Mouse (Mus musculus) left cerebral cortex, adult 18-20 months (tissue): ENCODE data around the gene H1fnt. TPM values are rescaled to one million over a fixed set of nuclear protein-coding genes. Genes with fewer than 3 reads are reported as not detected.

Experiments
- DNase-seq, 2 experiments: peaks; one replicate each; pipeline ENCODE4 v3.0.0; 2021 to 2022; ENCODE audit warnings: low spot score in 2 of 2, mixed read lengths in 1 of 2
- long read RNA-seq, 2 experiments: library from polyadenylated mRNA; stranded (forward); transcript quantifications; one replicate each; pipeline ENCODE4 v2.0.0; 2021
- total RNA-seq, 2 experiments: library from RNA; stranded (reverse); gene quantifications; 2 replicates each; pipeline ENCODE4 v1.2.3; 2021

H1fnt gene
- total RNA-seq: not detected
- long read RNA-seq, experiment 1: 0 reads
- long read RNA-seq, experiment 2: 0 reads

GRCm38 (mm10) chr15:98257193-98257592 is at the start of gene H1fnt:
H1fnt (minus strand) TSS chr15:98257293.
- no peak for DNase-seq

GRCm38 (mm10) chr15:98295628-98296551 is 38.8 kb upstream of the H1fnt start, which contains the start of gene Zfp641:
Zfp641 (minus strand) TSS chr15:98296161.
- peak; percentile 49 to 68 for DNase-seq

GRCm38 (mm10) chr15:98293651-98294050 is 36.6 kb upstream of the H1fnt start:
- DNase-seq: no peak

GRCm38 (mm10) chr15:98288566-98288965 is 31.5 kb upstream of the H1fnt start:
- DNase-seq: no peak

- DNase-seq: no peak
These were observed 29.3 kb upstream of the H1fnt start for GRCm38 (mm10) chr15:98286418-98286817.

- no peak for DNase-seq
These were observed 683 bp upstream of the H1fnt start for GRCm38 (mm10) chr15:98257776-98258175.

GRCm38 (mm10) chr15:98256271-98256670 is 822 bp downstream of the H1fnt start:
- DNase-seq: no peak

- DNase-seq: no peak
These were observed 21.7 kb downstream of the H1fnt start for GRCm38 (mm10) chr15:98235442-98235841.

GRCm38 (mm10) chr15:98234350-98234749 is 22.7 kb downstream of the H1fnt start, which contains the start of gene Olfr286:
Olfr286 (minus strand) TSS chr15:98234450.
- DNase-seq: no peak

GRCm38 (mm10) chr15:98226096-98226495 is 31.0 kb downstream of the H1fnt start:
- DNase-seq: no peak

- DNase-seq: no peak
These were observed 31.5 kb downstream of the H1fnt start for GRCm38 (mm10) chr15:98225610-98226009.

GRCm38 (mm10) chr15:98222377-98222776 is 34.7 kb downstream of the H1fnt start:
- DNase-seq: no peak

GRCm38 (mm10) chr15:98220877-98221276 is 36.2 kb downstream of the H1fnt start, which contains the start of the genes Gm44579 and Olfr287:
Gm44579 (minus strand) TSS chr15:98220977.
Olfr287 (minus strand) TSS chr15:98221056.
- no peak for DNase-seq

- no peak for DNase-seq
These were observed 43.0 kb downstream of the H1fnt start for GRCm38 (mm10) chr15:98214130-98214529.

GRCm38 (mm10) chr15:98213336-98213870 is 43.7 kb downstream of the H1fnt start:
- no peak for DNase-seq

GRCm38 (mm10) chr15:98209676-98210075 is 47.4 kb downstream of the H1fnt start:
- DNase-seq: no peak

Other genes with a start within 250 kb of the H1fnt start
- gene Pfkm, start 164.7 kb downstream of the H1fnt start, total RNA-seq: 100 to 1,000 TPM; 399 to 431 TPM
- gene Senp1, start 163.5 kb downstream of the H1fnt start, total RNA-seq: 10 to 100 TPM; 11.7 to 11.8 TPM
- gene Asb8, start 91.7 kb downstream of the H1fnt start, total RNA-seq: 10 to 100 TPM; 49.5 to 53.6 TPM
- gene Ccdc184, start 90.1 kb downstream of the H1fnt start, total RNA-seq: 10 to 100 TPM; 22.5 to 23.2 TPM
- not detected for gene Olfr288, start 61.8 kb downstream of the H1fnt start, total RNA-seq
- under 1 TPM in 1 of 2 experiments, not detected in 1; 0.37 TPM for gene Gm44579, start 36.3 kb downstream of the H1fnt start, total RNA-seq
- 1 to 10 TPM; 3.9 to 4.9 TPM for gene Olfr287, start 36.2 kb downstream of the H1fnt start, total RNA-seq
- not detected for gene Olfr286, start 22.8 kb downstream of the H1fnt start, total RNA-seq
- 1 to 10 TPM; 6.6 to 7.1 TPM for gene Zfp641, start 38.9 kb upstream of the H1fnt start, total RNA-seq
- not detected for gene Olfr285, start 60.1 kb upstream of the H1fnt start, total RNA-seq
- not detected for gene Olfr284, start 83.7 kb upstream of the H1fnt start, total RNA-seq
- not detected for gene Olfr283, start 123.7 kb upstream of the H1fnt start, total RNA-seq
- gene Olfr282, start 173.9 kb upstream of the H1fnt start, total RNA-seq: not detected
- not detected for gene Olfr281, start 195.3 kb upstream of the H1fnt start, total RNA-seq
- not detected for gene OR5BS1P, start 212.6 kb upstream of the H1fnt start, total RNA-seq
- gene Lalba, start 225.4 kb upstream of the H1fnt start, total RNA-seq: not detected
- not detected for gene Olfr279, start 235.1 kb upstream of the H1fnt start, total RNA-seq